Mouse (Mus musculus): Measurements from ENCODE around the gene Spata2. TPM values are rescaled to one million over a fixed set of nuclear protein-coding genes. Genes with fewer than 3 reads are reported as not detected.

Gene Spata2
- total RNA-seq, 2 experiments from 2014 or later: 39.8 to 43.3 TPM

- no peak for DNase-seq
These were observed 45.1 kb downstream of the Spata2 start for GRCm38 (mm10) chr2:167447629-167448028.

- no peak for DNase-seq
These were observed 45.5 kb downstream of the Spata2 start for GRCm38 (mm10) chr2:167447207-167447606.

- DNase-seq: peak; percentile 56 to 69
These were observed 46.5 kb downstream of the Spata2 start for GRCm38 (mm10) chr2:167445911-167446780.

- DNase-seq: no peak
These were observed 49.1 kb downstream of the Spata2 start for GRCm38 (mm10) chr2:167443411-167444193.

- DNase-seq: peak in 1 of 2 experiments; percentile 38
These were observed 53.3 kb downstream of the Spata2 start for GRCm38 (mm10) chr2:167439422-167439821.

GRCm38 (mm10) chr2:167436371-167436770 is 56.3 kb downstream of the Spata2 start:
- no peak for DNase-seq

GRCm38 (mm10) chr2:167435631-167436030 is 57.1 kb downstream of the Spata2 start:
- DNase-seq: no peak

- DNase-seq: no peak
These were observed 58.1 kb downstream of the Spata2 start for GRCm38 (mm10) chr2:167434570-167434969.

- no peak for DNase-seq
These were observed 61.3 kb downstream of the Spata2 start for GRCm38 (mm10) chr2:167431418-167431776.

Other genes with a start within 250 kb of the Spata2 start
- gene B4galt5, start 143.7 kb downstream of the Spata2 start, total RNA-seq (2021): 100 to 1,000 TPM in 1 of 2 experiments, 10 to 100 TPM in 1; 93.7 to 153 TPM
- gene Slc9a8, start 71.2 kb downstream of the Spata2 start, total RNA-seq (2021): 10 to 100 TPM; 37.4 to 38.3 TPM
- gene Rnf114, start 242 bp downstream of the Spata2 start, total RNA-seq (2021): 10 to 100 TPM; 77.1 to 87.6 TPM
- gene Snai1, start 45.3 kb upstream of the Spata2 start, total RNA-seq (2021): 10 to 100 TPM in 1 of 2 experiments, 1 to 10 TPM in 1; 5.4 to 11.2 TPM
- 100 to 1,000 TPM; 195 to 197 TPM for gene Ube2v1, start 139.2 kb upstream of the Spata2 start, total RNA-seq (2021)
- 10 to 100 TPM in 1 of 2 experiments, 1 to 10 TPM in 1; 8.9 to 25.9 TPM for gene Gm20431, start 168.6 kb upstream of the Spata2 start, total RNA-seq (2021)
- gene Cebpb, start 196.0 kb upstream of the Spata2 start, total RNA-seq (2021): 100 to 1,000 TPM; 357 to 631 TPM
- gene Tmem189, start 196.9 kb upstream of the Spata2 start, total RNA-seq (2021): 10 to 100 TPM; 27.2 to 34.3 TPM